Mouse (Mus musculus): ENCODE measurements around the gene Hist3h2a. TPM values are rescaled to one million over a fixed set of nuclear protein-coding genes. Genes with fewer than 3 reads are reported as not detected.

Hist3h2a gene
- total RNA-seq, 2 experiments from 2014 or later = 66.0 to 69.3 TPM

DNA sequence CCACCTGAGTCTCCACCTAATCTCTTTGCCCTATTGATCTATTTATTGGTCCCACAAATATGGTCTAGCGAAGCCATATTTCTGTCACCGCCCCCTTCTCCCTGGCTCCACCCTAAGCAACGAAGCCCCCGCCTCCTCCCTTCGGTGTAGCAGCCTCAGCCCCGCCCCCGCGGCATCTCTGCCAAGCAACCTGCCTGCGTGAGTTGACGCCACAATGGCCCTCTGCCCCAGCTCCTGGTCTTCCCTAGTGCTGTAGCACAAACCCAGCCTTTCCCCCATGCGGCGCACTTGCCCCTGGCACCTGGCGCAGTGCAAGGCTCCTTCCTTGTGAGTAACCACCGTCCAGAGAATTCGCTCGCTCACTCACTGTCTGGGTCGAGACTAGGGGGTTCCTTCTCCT is 9.1 kb downstream of the Hist3h2a start:
- DNase-seq (ENCODE audit: low spot score in 2 of 2) = no peak
- no peak overlapping the region for H3K4me3 ChIP-seq
- no peak overlapping the region for H3K27ac ChIP-seq
- no peak for TF ChIP-seq CTCF (conservative IDR thresholded peaks at IDR 0.05)

DNA sequence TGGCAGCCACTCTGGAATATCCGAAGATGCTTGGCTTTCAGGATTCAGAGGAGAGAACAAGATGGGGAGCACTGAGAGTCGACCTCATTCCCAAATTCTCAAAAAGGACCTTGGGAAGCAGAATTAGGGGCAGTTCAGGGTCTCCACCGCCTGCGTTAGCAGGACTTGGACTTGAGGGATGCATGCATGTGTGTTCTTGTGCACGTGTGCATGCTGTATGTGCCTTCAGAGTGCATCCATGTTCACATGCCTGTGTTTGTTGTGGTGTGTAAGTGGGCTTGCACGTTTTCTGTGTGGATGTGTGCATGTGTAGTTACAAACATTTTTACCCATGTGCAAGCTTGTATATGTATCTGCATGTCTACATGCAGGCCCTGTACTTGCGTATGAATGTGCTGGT is 9.7 kb downstream of the Hist3h2a start:
- no peak for TF ChIP-seq CTCF (conservative IDR thresholded peaks at IDR 0.05)
- no peak overlapping the region for H3K27ac ChIP-seq
- no peak for DNase-seq (ENCODE audit: low spot score in 2 of 2)

DNA sequence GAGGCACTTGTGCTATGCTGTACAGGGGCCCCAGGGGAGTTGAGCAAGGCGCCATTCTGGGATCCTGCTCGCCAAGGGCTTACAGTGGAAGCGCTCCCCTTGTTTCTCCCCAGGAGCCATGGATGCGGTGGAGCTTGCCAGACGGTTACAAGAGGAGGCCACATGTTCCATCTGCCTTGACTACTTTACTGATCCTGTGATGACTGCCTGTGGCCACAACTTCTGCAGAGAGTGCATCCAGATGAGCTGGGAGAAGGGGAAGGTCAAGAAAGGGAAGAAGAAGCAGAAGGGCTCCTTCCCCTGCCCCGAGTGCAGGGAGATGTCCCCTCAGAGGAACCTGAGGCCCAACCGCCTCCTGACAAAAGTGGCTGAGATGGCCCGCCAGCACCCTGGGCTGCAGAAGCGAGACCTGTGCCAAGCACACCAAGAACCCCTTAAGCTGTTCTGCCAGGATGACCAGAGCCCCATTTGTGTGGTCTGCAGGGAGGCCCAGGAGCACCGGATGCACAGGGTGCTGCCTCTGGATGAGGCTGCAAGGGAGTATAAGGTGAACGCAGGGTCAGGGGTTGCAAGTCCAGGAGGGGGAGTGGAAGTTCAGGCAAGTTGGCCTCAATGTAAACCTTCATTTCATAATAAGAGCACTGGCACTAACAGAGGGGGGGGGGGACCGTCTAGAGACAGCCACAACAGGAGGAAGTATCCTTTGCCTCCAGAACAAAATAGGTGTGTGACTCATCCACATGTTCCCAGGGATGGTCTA is 10.7 kb downstream of the Hist3h2a start:
- no peak overlapping the region for H3K4me3 ChIP-seq
- DNase-seq (ENCODE audit: low spot score in 2 of 2) = no peak
- TF ChIP-seq CTCF (conservative IDR thresholded peaks at IDR 0.05) = no peak
- no peak overlapping the region for H3K27ac ChIP-seq

More for the DNA sequence above, 9.7 kb downstream of the Hist3h2a start:
- H3K4me3 ChIP-seq = no peak overlapping the region

- Histone ChIP-seq H3K27ac (no peak overlapping the region), H3K4me3 (no peak overlapping the region)
- no peak for DNase-seq (ENCODE audit: low spot score in 2 of 2)
- TF ChIP-seq CTCF (conservative IDR thresholded peaks at IDR 0.05) = peak; percentile 78
Observed at GRCm38 (mm10) chr11:58967346-58967745, 12.9 kb downstream of the Hist3h2a start.

GRCm38 (mm10) chr11:58968551-58968950 is 14.1 kb downstream of the Hist3h2a start:
- Histone ChIP-seq H3K27ac (no peak overlapping the region), H3K4me3 (no peak overlapping the region)
- no peak for DNase-seq (ENCODE audit: low spot score in 2 of 2)
- no peak for TF ChIP-seq CTCF (conservative IDR thresholded peaks at IDR 0.05)

- no peak for TF ChIP-seq CTCF (conservative IDR thresholded peaks at IDR 0.05)
- no peak overlapping the region for H3K27ac ChIP-seq
- H3K4me3 ChIP-seq = no peak overlapping the region
- DNase-seq (ENCODE audit: low spot score in 2 of 2) = no peak
Observed at GRCm38 (mm10) chr11:58969027-58969426, 14.5 kb downstream of the Hist3h2a start.

- DNase-seq (ENCODE audit: low spot score in 2 of 2) = no peak
- no peak overlapping the region for H3K27ac ChIP-seq
- no peak for TF ChIP-seq CTCF (conservative IDR thresholded peaks at IDR 0.05)
Observed at GRCm38 (mm10) chr11:58969659-58970058, 15.2 kb downstream of the Hist3h2a start.

DNA sequence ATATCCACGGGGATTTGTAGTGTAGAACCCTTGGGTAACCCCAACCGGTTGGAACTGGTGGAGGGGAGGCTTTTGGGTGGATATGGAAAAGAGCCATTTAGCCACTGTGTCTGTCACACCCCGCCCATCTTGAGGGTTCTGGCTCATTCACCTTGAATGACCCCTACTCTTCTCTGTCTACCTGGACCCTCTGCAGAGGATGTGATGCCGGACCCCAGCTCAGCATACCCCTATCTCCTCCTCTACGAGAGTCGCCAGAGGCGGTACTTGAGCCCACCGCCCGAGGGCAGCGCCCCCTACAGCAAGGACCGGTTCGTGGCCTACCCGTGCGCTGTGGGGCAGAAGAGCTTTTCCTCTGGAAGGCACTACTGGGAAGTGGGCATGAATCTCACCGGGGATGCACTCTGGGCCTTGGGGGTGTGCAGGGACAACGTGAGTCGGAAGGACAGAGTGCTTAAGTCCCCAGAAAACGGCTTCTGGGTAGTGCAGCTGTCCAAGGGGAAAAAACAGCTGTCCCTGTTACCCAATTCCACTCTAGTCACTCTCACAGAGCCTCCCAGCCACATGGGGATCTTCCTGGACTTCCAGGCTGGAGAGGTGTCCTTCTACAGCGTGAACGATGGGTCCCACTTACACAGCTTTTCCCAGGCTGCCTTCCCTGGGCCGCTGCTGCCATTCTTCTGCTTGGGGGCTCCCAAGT is 16.5 kb downstream of the Hist3h2a start:
- Histone ChIP-seq H3K27ac (no peak overlapping the region), H3K4me3 (no peak overlapping the region)
- TF ChIP-seq CTCF (conservative IDR thresholded peaks at IDR 0.05) = peak; percentile 42
- DNase-seq (ENCODE audit: low spot score in 2 of 2) = no peak

More at GRCm38 (mm10) chr11:58969659-58970058, 15.2 kb downstream of the Hist3h2a start:
- no peak overlapping the region for H3K4me3 ChIP-seq

GRCm38 (mm10) chr11:58971796-58972195 is 17.3 kb downstream of the Hist3h2a start:
- no peak for TF ChIP-seq CTCF (conservative IDR thresholded peaks at IDR 0.05)
- H3K27ac ChIP-seq = no peak overlapping the region
- no peak overlapping the region for H3K4me3 ChIP-seq
- no peak for DNase-seq (ENCODE audit: low spot score in 2 of 2)

DNA sequence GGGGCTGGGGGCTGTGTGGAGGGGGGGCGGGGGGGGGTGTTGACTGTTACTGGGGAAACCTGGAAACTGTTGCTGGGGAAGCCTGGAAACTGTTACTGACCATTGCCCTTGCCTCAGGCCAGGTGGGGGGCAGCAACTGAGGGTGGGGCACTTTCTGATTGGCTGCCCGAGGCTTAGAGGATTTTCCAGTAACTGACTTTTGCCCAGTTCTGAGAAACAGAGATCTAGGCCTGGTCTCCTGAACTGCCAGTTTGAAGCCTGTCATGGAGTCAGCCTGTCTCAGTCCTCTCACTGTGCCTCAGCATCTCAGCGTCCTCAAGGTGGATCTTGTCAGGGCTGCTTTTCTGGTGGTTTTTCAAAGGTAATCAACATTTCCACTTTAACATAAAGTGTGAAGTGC is 19.9 kb downstream of the Hist3h2a start:
- DNase-seq (ENCODE audit: low spot score in 2 of 2) = no peak
- no peak overlapping the region for H3K27ac ChIP-seq
- H3K4me3 ChIP-seq = no peak overlapping the region
- TF ChIP-seq CTCF (conservative IDR thresholded peaks at IDR 0.05) = no peak

DNA sequence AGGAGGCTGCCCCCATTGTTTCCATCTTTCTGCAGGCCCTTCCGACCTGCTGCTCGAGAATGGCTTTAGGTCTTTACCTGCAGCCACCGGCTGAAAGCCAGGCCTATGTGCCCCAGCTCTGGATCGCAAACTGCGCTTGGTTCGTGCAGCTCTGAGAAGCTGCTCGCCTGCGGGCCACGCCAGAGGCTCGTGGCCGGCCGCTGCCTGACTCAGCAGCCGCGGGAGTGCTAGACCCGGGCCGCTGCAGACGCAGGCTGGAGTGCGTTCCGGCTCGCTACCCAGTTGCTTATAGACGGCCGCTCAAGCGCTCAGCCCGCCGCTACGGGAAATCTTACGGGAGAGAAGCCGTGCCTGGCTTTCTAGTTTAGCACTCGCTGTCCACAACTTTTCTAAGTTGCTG is 22.7 kb downstream of the Hist3h2a start:
- TF ChIP-seq CTCF (conservative IDR thresholded peaks at IDR 0.05) = no peak
- peak overlapping the region; percentile 95 for H3K27ac ChIP-seq

DNA sequence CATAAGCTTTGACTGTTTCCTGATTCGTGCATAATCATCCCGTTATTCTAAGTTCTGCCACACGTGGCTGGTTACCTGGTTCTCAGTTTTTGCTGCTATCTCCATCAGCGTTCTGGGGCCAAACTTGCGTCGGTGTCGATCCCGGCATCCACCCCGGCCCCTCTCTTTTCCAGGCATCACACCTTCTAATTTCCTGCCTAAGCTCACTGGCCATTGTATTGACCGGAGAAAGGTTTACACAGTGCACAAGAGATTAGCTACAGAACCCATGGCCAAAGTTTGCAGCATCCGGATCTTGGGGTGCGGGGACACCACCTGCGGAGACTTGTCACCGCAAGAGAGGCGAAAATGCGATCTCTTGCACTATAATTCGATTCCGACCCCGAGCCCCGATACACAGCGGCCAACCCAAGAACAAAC is 23.1 kb downstream of the Hist3h2a start:
- DNase-seq (ENCODE audit: low spot score in 2 of 2) = no peak
- Histone ChIP-seq H3K4me3 (peak overlapping the region; percentile 67), H3K27ac (peak overlapping the region; percentile 95)
- no peak for TF ChIP-seq CTCF (conservative IDR thresholded peaks at IDR 0.05)

More for the DNA sequence above, 22.7 kb downstream of the Hist3h2a start:
- DNase-seq (ENCODE audit: low spot score in 2 of 2) = no peak
- H3K4me3 ChIP-seq = peak overlapping the region; percentile 67

DNA sequence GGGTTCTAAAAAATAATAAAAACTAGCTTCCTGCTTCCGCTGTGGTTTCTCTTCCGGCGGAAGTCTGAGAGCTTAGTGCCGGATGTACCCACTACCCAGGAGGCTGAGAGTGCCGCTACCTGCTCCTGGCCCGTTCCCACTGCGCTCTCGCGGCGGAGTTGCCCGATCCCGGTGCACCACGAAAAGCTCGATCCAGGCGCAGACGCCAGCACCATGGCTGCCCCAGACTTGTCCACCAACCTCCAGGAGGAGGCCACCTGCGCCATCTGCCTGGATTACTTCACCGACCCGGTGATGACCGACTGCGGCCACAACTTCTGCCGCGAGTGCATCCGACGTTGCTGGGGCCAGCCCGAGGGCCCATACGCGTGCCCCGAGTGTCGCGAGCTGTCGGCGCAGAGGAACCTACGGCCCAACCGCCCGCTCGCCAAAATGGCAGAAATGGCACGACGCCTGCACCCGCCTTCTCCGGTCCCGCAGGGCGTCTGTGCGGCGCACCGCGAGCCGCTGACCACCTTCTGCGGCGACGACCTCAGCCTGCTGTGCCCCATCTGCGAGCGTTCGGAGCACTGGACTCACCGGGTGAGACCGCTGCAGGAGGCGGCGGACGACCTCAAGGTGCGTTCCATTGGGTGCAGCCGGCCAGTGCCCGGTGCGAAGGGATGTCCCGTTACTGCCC is 23.7 kb downstream of the Hist3h2a start, which contains the start of gene Trim11:
TSS of gene Trim11 (plus strand) at position 67 of the 679 bp plus-strand sequence.
- DNase-seq (ENCODE audit: low spot score in 2 of 2) = peak in 1 of 2 experiments; percentile 67
- TF ChIP-seq CTCF (conservative IDR thresholded peaks at IDR 0.05) = no peak
- Histone ChIP-seq H3K27ac (peak within 1 kb of the TSS; percentile 95), H3K4me3 (peak within 1 kb of the TSS; percentile 67)
